Mouse (Mus musculus) forebrain, embryonic 16.5 days (tissue): ENCODE results near the gene Trim2. TPM values are rescaled to one million over a fixed set of nuclear protein-coding genes. Genes with fewer than 3 reads are reported as not detected.

Experiments used
- ATAC-seq: fragments of 200-750 bp; cut with Nextera tagmentation; 2 replicates; pipeline ENCODE4 v1.8.0; 2017; ENCODE audit warnings: mild to moderate bottlenecking, moderate library complexity
- H3K27ac ChIP-seq: fragments of 300-500 bp; sonication (generic); 2 replicates; pipeline ENCODE4 v1.5.1; 2014; ENCODE audit warnings: low read length, control low read depth
- H3K27me3 ChIP-seq: fragments of 300-500 bp; sonication (generic); replicated peaks from 2 replicates; pipeline ENCODE4 v1.6.1; 2014; ENCODE audit warnings: low read length; ENCODE audit not compliant: control insufficient read depth, insufficient read depth
- H3K36me3 ChIP-seq: fragments of 300-500 bp; sonication (generic); 2 replicates; pipeline ENCODE4 v1.6.1; 2014; ENCODE audit not compliant: control insufficient read depth, insufficient read depth
- H3K4me1 ChIP-seq: fragments of 300-500 bp; sonication (generic); replicated peaks from 2 replicates; pipeline ENCODE4 v1.6.1; 2014; ENCODE audit warnings: low read length; ENCODE audit not compliant: control insufficient read depth, insufficient read depth
- H3K4me2 ChIP-seq: fragments of 300-500 bp; sonication (generic); 2 replicates; pipeline ENCODE4 v1.6.1; 2014; ENCODE audit warnings: mild to moderate bottlenecking, low read length, control low read depth
- H3K4me3 ChIP-seq: fragments of 300-500 bp; sonication (generic); replicated peaks from 2 replicates; pipeline ENCODE4 v1.5.1; 2014; ENCODE audit warnings: mild to moderate bottlenecking, low read length, control low read depth
- H3K9ac ChIP-seq: fragments of 300-500 bp; sonication (generic); replicated peaks from 2 replicates; pipeline ENCODE4 v1.6.1; 2014; ENCODE audit warnings: low read depth, low read length, control low read depth
- H3K9me3 ChIP-seq: fragments of 300-500 bp; sonication (generic); 2 replicates; pipeline ENCODE4 v1.6.1; 2016; ENCODE audit warnings: low read length; ENCODE audit not compliant: control insufficient read depth
- WGBS: fragments of 180-500 bp; shearing (Covaris S2); extraction: QIAGEN DNeasy Blood & Tissue Kit; methylation state at CpG from one replicate; pipeline ENCODE4 v1.1.7; 2014; 5-methylcytosine and 5-hydroxymethylcytosine counted together
- polyA plus RNA-seq: library from polyadenylated mRNA; unstranded; fragments of >200 nt; fragmentation: Nextera tagmentation; extraction: Ambion mirVana; gene quantifications from 2 replicates; pipeline ENCODE4 v1.2.1, GENCODE M21; 2015

Gene Trim2
- polyA plus RNA-seq, 1 experiment from 2014 or later: 195 TPM

DNA sequence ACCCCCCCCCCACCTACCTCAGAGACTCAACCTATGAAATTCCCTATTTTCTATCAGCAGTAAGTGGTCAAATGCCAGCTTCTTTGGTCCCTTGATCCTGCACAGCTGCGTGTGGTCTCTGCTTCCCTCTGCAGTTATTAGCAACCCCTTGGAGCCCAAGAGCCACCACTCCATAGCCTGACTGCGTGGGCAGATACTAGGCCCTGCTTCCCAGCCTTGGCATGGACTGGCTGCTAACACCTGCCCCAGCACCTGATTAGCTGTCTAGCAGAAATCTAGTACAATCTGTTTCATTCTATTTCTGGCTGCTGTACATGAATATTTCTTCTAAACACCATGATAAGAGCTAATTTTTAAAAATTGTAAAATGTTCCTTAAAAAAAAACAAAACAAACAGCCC lies 10.0 kb downstream of the Trim2 start:
- ATAC-seq: no peak
- 31% methylated on average over 2 of the region's 2 CpGs for WGBS
- no peak overlapping the region; the same call in 1 of the 2 replicates for H3K27ac ChIP-seq

DNA sequence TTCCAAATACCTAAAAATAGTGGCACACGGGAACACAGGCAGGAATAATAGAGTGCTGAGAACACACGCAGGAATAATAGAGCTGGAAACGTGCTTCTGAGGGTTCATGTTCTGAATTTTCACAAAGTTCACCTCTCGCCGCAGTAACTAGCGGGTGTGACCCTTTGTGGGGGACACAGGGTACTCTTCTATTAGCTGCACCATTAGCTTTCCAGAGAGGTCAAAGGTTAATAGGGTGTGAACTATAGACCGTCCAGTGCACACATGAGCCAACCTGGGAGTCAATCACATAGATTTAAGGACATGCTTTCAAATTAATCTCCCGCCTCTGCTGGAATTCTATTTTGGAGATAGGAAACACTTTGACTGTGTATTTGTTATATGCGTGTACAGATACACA lies 11.9 kb downstream of the Trim2 start:
- Histone ChIP-seq H3K4me3 (no peak overlapping the region), H3K36me3 (no peaks in the 10 kb centered on the region), H3K4me1 (peaks cover 30% of the 10 kb centered on the region), H3K4me2 (no peak overlapping the region), H3K27ac (no peak overlapping the region), H3K9me3 (peaks cover 4% of the 10 kb centered on the region; the same call in 1 of the 2 replicates), H3K9ac (no peak overlapping the region), H3K27me3 (no peaks in the 10 kb centered on the region)
- no peak for ATAC-seq
- 66% methylated on average over 9 of the region's 9 CpGs for WGBS

More for the DNA sequence above, 10.0 kb downstream of the Trim2 start:
- Histone ChIP-seq H3K27me3 (no peaks in the 10 kb centered on the region), H3K36me3 (no peaks in the 10 kb centered on the region), H3K4me1 (peaks cover 41% of the 10 kb centered on the region), H3K9me3 (peaks cover 4% of the 10 kb centered on the region; the same call in 1 of the 2 replicates), H3K9ac (no peak overlapping the region), H3K4me2 (no peak overlapping the region), H3K4me3 (no peak overlapping the region)

DNA sequence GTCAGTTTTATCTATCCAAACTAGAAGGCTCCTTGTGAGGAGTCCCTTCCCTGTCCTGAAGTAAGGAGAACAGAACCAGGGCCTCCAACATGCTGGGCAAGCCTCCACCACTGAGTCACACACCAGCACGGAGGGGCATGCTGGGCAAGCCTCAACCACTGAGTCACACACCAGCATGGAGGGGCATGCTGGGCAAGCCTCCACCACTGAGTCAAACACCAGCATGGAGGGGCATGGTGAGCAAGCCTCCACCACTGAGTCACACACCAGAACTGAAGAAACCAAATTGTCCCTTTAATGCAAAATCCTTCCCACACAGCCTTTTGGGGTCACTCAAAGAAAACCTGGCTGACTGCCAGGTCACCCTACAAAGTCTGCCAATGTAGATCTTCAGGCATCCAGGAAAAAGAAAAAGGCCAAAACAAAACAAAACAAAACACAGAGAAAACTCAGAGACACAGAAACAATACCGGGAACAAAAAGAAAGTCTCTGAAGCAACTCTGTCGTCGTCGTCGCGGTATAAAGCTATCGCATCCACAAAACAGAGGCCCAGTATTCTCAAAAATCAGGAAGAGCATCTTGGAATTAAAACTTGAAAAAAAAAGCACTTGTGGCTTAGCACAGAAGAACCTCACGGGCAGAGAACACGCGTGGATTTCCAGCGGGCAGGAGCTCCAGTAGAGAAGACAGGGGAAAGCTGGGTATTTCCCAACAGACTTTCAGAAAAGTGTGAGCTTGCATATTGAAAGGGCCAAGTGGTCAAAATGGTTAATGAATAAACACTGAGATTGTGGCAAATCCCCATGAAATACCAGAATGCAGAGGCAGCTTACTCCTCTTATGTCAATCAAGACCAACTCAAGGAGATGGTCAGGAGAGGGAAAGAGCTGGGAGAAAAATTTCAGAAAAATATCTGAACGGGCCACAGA lies 12.7 kb downstream of the Trim2 start:
- 39% methylated on average over 13 of the region's 13 CpGs for WGBS
- Histone ChIP-seq H3K27me3 (no peaks in the 10 kb centered on the region), H3K9ac (no peak overlapping the region), H3K4me1 (peaks cover 30% of the 10 kb centered on the region), H3K4me3 (no peak overlapping the region), H3K9me3 (no peaks in the 10 kb centered on the region), H3K4me2 (no peak overlapping the region), H3K27ac (no peak overlapping the region), H3K36me3 (no peaks in the 10 kb centered on the region; the same call in 1 of the 2 replicates)
- no peak for ATAC-seq

DNA sequence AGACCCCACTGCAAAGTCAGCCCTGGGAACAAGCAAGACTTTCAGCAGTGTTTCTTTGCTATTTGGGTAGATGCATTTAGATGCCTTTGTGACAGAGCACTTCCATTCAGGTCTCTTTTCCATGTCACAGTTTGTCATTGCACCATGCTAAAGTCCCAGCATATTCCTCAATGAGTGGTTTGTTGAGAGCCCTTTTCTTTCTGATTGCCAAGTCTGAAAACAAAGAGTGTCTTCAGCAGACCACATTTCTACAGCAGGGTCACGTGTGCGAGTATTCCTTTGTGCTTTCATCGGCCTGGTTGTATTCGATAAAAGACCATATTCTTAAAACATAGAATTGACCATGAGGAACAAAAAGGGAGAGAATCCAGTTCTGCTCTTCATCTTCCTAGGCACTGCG lies 14.4 kb downstream of the Trim2 start:
- 56% methylated on average over 5 of the region's 5 CpGs for WGBS
- H3K4me3 ChIP-seq: no peak overlapping the region
- H3K27me3 ChIP-seq: no peaks in the 10 kb centered on the region
- H3K9me3 ChIP-seq: no peaks in the 10 kb centered on the region
- H3K36me3 ChIP-seq: no peaks in the 10 kb centered on the region; the same call in 1 of the 2 replicates
- peaks cover 25% of the 10 kb centered on the region for H3K4me1 ChIP-seq
- ATAC-seq: no peak
- no peak overlapping the region for H3K4me2 ChIP-seq
- no peak overlapping the region for H3K9ac ChIP-seq
- H3K27ac ChIP-seq: peak overlapping the region; percentile 37

DNA sequence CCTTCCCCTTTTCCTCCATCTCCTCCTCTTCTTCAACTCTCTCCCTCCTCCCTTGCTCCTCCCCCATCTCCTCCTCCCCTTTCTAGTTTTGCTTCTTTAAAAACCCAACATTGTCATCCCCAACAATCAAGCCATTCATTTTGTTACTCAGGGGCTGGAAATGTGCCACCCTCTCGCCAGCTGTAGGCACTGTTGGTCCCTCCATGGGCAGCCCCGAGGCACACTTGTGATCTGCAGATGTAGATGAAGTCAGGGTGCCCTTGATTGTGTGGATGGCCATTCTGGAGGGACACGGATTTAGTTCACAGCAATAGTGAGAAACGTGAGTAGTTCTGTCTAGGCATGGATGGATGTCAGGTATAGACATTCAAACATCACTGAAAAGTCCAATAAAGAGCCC lies 17.7 kb downstream of the Trim2 start:
- Histone ChIP-seq H3K4me3 (no peak overlapping the region), H3K27ac (no peak overlapping the region), H3K36me3 (no peaks in the 10 kb centered on the region; the same call in 1 of the 2 replicates), H3K9me3 (no peaks in the 10 kb centered on the region), H3K4me1 (peaks cover 28% of the 10 kb centered on the region), H3K4me2 (no peak overlapping the region), H3K9ac (no peak overlapping the region), H3K27me3 (no peaks in the 10 kb centered on the region)
- WGBS: 65% methylated on average over 4 of the region's 4 CpGs
- no peak for ATAC-seq

DNA sequence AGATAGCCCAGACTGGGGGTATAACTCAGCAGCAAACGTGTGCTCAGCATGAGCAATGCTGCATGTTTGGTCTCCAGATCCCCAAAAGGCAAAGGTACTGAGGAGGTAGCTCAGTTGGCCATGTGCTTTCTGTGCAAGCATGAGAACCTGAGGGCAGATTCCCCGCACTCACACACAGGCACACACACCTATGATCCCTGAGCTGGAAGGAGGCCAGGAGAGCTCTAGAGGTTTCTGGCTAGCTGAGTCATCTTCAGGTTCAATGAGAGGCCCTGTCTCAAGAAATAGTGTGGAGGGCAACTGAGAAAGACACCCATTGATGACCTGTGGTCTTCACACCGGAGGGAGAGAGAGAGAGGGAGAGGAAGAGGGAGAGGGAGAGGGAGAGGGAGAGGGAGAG lies 19.4 kb downstream of the Trim2 start:
- ATAC-seq: no peak
- Histone ChIP-seq H3K36me3 (no peaks in the 10 kb centered on the region; the same call in 1 of the 2 replicates), H3K9me3 (no peaks in the 10 kb centered on the region), H3K4me3 (no peak overlapping the region), H3K9ac (no peak overlapping the region), H3K27me3 (no peaks in the 10 kb centered on the region), H3K27ac (no peak overlapping the region), H3K4me2 (no peak overlapping the region), H3K4me1 (peaks cover 33% of the 10 kb centered on the region)
- WGBS: 74% methylated on average over 3 of the region's 3 CpGs

DNA sequence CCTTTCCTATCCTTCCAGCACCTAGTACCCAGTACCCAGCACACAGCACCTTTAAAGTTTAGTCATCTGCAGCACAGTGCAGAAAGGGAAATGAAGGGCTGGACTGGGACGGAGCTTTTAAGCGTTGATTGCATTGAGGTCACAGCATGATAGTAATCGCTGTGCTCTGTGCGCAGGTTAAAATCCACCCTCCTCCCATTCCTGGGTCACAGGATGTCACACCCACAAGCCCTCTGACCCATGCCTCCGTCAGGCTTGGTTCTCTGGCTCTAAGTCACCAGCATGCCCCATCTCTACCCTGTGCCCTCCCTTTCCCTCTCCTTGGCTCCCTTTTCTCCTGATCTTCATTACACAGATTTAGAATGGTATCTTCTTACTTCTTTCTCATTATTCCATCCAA lies 20.4 kb downstream of the Trim2 start:
- Histone ChIP-seq H3K27ac (peak overlapping the region; percentile 16; the same call in 1 of the 2 replicates), H3K4me2 (no peak overlapping the region), H3K9me3 (no peaks in the 10 kb centered on the region), H3K36me3 (no peaks in the 10 kb centered on the region; the same call in 1 of the 2 replicates), H3K4me1 (peaks cover 35% of the 10 kb centered on the region), H3K9ac (no peak overlapping the region), H3K4me3 (no peak overlapping the region), H3K27me3 (no peaks in the 10 kb centered on the region)
- WGBS: 85% methylated on average over 5 of the region's 5 CpGs
- no peak for ATAC-seq

DNA sequence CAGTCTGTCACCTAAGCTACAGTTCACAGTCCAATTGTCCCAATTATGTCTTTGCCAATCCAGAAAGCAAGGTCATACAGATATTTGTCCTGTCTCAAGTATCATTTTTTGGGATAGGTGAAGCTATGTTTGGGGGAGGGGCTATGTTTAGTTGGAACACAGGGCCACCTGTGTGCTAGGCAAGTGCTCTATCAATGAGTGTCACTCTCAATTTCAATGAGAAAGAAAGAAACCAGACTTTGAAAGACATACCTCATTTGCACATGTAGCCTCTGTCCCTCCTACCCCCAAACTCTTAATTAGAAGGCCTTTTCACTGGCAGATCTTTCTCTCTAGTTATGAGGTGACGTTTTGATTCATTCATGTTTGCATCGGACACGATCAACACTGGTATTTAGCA lies 21.9 kb downstream of the Trim2 start:
- ATAC-seq: no peak

DNA sequence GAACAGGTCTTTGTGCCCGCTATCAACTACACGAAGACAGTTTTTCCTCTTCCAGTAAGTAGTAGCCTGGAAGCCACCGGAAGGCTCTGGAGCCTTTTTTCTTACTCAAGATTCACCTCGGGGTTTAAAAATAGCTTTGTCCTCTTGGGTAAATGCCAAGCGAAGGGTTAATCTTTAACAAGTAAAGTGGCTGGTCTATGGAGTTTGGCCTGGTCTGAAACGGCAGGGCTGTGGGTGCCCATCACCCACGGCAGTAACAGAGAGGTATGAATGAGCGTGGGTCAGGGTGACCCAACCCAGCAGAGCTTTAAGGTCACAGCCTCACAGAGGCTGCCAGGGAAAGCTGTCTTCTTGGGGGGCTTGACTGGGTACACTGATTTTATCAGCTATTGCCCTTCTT lies 23.2 kb downstream of the Trim2 start:
- Histone ChIP-seq H3K4me2 (no peak overlapping the region), H3K27ac (no peak overlapping the region), H3K4me1 (peaks cover 41% of the 10 kb centered on the region), H3K27me3 (no peaks in the 10 kb centered on the region), H3K9ac (no peak overlapping the region), H3K9me3 (no peaks in the 10 kb centered on the region), H3K4me3 (no peak overlapping the region), H3K36me3 (no peaks in the 10 kb centered on the region)
- 75% methylated on average over 8 of the region's 8 CpGs for WGBS
- no peak for ATAC-seq

More for the DNA sequence above, 21.9 kb downstream of the Trim2 start:
- H3K9me3 ChIP-seq: no peaks in the 10 kb centered on the region
- no peak overlapping the region for H3K4me2 ChIP-seq
- H3K27ac ChIP-seq: no peak overlapping the region
- H3K36me3 ChIP-seq: no peaks in the 10 kb centered on the region; the same call in 1 of the 2 replicates
- H3K4me1 ChIP-seq: peaks cover 36% of the 10 kb centered on the region
- WGBS: 17% methylated on average over 3 of the region's 3 CpGs
- H3K27me3 ChIP-seq: no peaks in the 10 kb centered on the region
- H3K4me3 ChIP-seq: no peak overlapping the region
- H3K9ac ChIP-seq: no peak overlapping the region
